ENCODE assay signal across 27 mouse cellular contexts in the genomic region with DNA sequence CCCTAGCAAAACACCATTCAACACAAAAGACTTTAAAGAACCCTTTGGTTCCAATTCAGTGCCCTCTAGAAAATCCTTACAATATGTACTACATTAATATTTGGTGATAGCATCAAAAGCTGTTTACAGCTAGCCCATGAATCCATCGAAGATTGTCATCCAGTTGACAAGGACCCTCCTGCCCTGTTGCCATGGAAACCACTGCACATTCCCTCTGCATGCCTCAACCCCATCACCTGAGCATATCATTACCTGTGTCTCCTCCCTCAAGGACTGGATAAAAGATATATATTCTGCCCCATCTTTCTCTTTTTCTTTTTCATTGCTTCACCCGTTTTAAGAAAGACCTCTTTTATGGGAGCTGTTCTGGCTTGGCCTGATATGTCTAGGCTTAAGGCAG. TPM values are rescaled to one million over a fixed set of nuclear protein-coding genes. Genes with fewer than 3 reads are reported as not detected.
"Had no signal": no experiment of that assay in that cellular context is flagged by ENCODE, and none has a peak within 500 bp of the region (broad histone marks: within the 10 kb centered on the region; RNA-seq: fewer than 3 reads in every experiment).

No protein-coding gene starts in this region.

- H3K4me3 ChIP-seq: left cerebral cortex, adult 2 months; limb, embryonic 10.5 days; limb, embryonic 13.5 days; liver, embryonic 12.5 days; liver, embryonic 15.5 days; lung, embryonic 15.5 days; midbrain, embryonic 10.5 days; midbrain, embryonic 13.5 days; stomach, embryonic 15.5 days had no signal

- H3K36me3 ChIP-seq: limb, embryonic 10.5 days; limb, embryonic 13.5 days; liver, embryonic 12.5 days; liver, embryonic 15.5 days; lung, embryonic 15.5 days; midbrain, embryonic 10.5 days; midbrain, embryonic 13.5 days; stomach, embryonic 15.5 days had no signal

- H3K4me1 ChIP-seq: limb, embryonic 10.5 days; limb, embryonic 13.5 days; liver, embryonic 12.5 days; liver, embryonic 15.5 days; lung, embryonic 15.5 days; midbrain, embryonic 10.5 days; midbrain, embryonic 13.5 days; stomach, embryonic 15.5 days had no signal

- ATAC-seq: intestine, postnatal 0 days; liver, embryonic 12.5 days; midbrain, embryonic 13.5 days; midbrain, embryonic 16.5 days had no signal

- H3K27ac ChIP-seq: left cerebral cortex, adult 2 months; limb, embryonic 10.5 days; limb, embryonic 13.5 days; liver, embryonic 12.5 days; liver, embryonic 15.5 days; lung, embryonic 15.5 days; midbrain, embryonic 10.5 days; midbrain, embryonic 13.5 days; stomach, embryonic 15.5 days had no signal

- H3K9ac ChIP-seq: limb, embryonic 13.5 days; liver, embryonic 12.5 days; liver, embryonic 15.5 days; lung, embryonic 15.5 days; midbrain, embryonic 13.5 days; stomach, embryonic 15.5 days had no signal

- H3K9me3 ChIP-seq: limb, embryonic 10.5 days; limb, embryonic 13.5 days; liver, embryonic 12.5 days; liver, embryonic 15.5 days; lung, embryonic 15.5 days; stomach, embryonic 15.5 days had no signal

- DNase-seq: kidney, adult 2 months; kidney, postnatal 10 days; kidney, postnatal 36 days; layer of hippocampus, postnatal 36 days; liver; lung, adult 18-20 months; lung, postnatal 10 days; lung, postnatal 36 days; thymus, postnatal 25 days had no signal

- H3K27me3 ChIP-seq: limb, embryonic 13.5 days; liver, embryonic 12.5 days; liver, embryonic 15.5 days; lung, embryonic 15.5 days; midbrain, embryonic 13.5 days; stomach, embryonic 15.5 days had no signal

- H3K4me2 ChIP-seq: limb, embryonic 13.5 days; liver, embryonic 12.5 days; liver, embryonic 15.5 days; lung, embryonic 15.5 days; midbrain, embryonic 13.5 days; stomach, embryonic 15.5 days had no signal

RNA-seq across cellular contexts. Expression of a gene that starts 28.6 kb away (rescaled TPM):
- total RNA-seq: layer of hippocampus, adult 8-10 months; layer of hippocampus, postnatal 10 days; layer of hippocampus, postnatal 36 days; left cerebral cortex, adult 2 months; left cerebral cortex, postnatal 10 days had no signal
- polyA plus RNA-seq: intestine, postnatal 0 days; kidney, adult 2 months; kidney, embryonic 14.5 days; limb, embryonic 10.5 days; limb, embryonic 13.5 days; liver, embryonic 12.5 days; liver, embryonic 15.5 days; lung, embryonic 15.5 days; midbrain, embryonic 10.5 days; midbrain, embryonic 13.5 days; midbrain, embryonic 16.5 days; neural tube, embryonic 11.5 days; neural tube, embryonic 14.5 days; stomach, embryonic 15.5 days had no signal

RNA-seq across cellular contexts. Expression of a gene that starts 52.3 kb away (rescaled TPM):
- total RNA-seq: layer of hippocampus, adult 8-10 months; layer of hippocampus, postnatal 10 days; layer of hippocampus, postnatal 36 days; left cerebral cortex, adult 2 months; left cerebral cortex, postnatal 10 days had no signal
- polyA plus RNA-seq: intestine, postnatal 0 days; kidney, adult 2 months; kidney, embryonic 14.5 days; limb, embryonic 10.5 days; limb, embryonic 13.5 days; liver, embryonic 12.5 days; liver, embryonic 15.5 days; lung, embryonic 15.5 days; midbrain, embryonic 10.5 days; midbrain, embryonic 13.5 days; midbrain, embryonic 16.5 days; neural tube, embryonic 11.5 days; neural tube, embryonic 14.5 days; stomach, embryonic 15.5 days; thymus, postnatal 0 days had no signal

RNA-seq across cellular contexts. Expression of a gene that starts 58.1 kb away (rescaled TPM):
- total RNA-seq: layer of hippocampus, adult 8-10 months; layer of hippocampus, postnatal 10 days; layer of hippocampus, postnatal 36 days; left cerebral cortex, adult 2 months; left cerebral cortex, postnatal 10 days had no signal
- polyA plus RNA-seq: intestine, postnatal 0 days; kidney, adult 2 months; kidney, embryonic 14.5 days; limb, embryonic 10.5 days; limb, embryonic 13.5 days; liver, embryonic 12.5 days; liver, embryonic 15.5 days; lung, embryonic 15.5 days; midbrain, embryonic 10.5 days; midbrain, embryonic 13.5 days; midbrain, embryonic 16.5 days; neural tube, embryonic 11.5 days; neural tube, embryonic 14.5 days; stomach, embryonic 15.5 days; thymus, postnatal 0 days had no signal
